Mouse (Mus musculus): Measurements from ENCODE around the gene Dock6. TPM values are rescaled to one million over a fixed set of nuclear protein-coding genes. Genes with fewer than 3 reads are reported as not detected.
"Not testable (repeated sequence)": the region's sequence is repeated elsewhere in the genome, so short reads cannot be mapped to it uniquely, and the experiment has no call there.

The Dock6 gene
- total RNA-seq, 2 experiments from 2014 or later: 7.4 to 8.7 TPM

DNA sequence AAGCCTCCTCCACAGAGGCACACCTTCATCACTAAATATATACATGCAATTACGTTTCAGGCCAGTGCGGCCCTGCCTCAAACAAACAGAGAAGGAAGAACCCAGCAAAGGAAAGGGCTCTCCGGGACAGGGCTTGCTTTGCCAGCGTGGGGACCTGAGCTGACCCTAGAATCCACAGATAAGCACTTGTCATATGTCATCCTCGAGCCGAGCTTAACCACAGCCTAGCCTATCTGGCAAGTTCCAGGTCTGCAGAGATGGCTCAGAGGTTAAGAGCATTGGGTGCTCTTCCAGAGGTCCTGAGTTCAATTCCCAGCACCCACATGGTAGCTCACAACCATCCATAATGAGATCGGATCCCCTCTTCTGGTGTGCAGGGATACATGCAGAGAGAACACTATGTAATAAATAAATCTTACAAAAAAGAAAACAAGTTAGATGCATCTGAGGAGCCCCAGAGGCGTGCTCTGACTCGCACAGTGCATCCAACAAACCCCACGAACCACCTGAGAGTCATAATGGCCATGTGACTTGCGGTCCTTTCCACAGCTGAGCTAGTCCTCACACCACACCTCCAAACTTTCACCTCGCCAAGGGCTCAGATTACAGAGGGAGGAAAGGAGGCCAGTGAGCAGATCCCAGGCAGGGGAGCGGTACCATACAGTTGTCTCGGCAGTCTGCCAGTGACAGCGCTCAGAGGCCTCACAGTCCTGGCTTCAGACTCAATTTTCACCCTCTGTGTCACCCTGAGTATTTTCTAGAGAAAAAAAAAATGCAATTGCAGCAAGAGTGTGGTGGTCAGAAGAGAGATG, 70.6 kb downstream of the Dock6 start:
- DNase-seq (ENCODE audit: low spot score): peak; percentile 79

GRCm38 (mm10) chr9:21777726-21778125, 74.7 kb downstream of the Dock6 start:
- DNase-seq (ENCODE audit: low spot score): no peak

DNA sequence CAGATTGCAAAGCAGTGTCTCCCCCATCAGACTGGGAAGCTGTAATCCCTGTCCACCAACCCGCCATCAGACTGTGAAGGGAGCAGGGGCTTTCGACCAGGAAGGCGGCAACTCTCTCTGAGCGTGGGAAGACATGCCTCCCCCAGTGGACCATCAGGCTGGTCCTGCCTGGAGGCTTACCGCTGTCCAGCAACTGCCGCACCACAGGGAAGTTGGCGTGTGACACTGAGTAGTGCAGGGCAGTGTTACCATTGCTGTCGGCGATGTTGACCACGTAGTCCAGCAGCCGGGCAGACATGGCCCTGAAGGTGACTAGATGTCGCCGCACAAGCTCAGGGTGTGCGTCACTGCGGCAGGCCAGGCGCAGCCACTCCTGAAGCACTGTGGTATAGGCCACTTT, 78.1 kb downstream of the Dock6 start:
- DNase-seq (ENCODE audit: low spot score): no peak

DNA sequence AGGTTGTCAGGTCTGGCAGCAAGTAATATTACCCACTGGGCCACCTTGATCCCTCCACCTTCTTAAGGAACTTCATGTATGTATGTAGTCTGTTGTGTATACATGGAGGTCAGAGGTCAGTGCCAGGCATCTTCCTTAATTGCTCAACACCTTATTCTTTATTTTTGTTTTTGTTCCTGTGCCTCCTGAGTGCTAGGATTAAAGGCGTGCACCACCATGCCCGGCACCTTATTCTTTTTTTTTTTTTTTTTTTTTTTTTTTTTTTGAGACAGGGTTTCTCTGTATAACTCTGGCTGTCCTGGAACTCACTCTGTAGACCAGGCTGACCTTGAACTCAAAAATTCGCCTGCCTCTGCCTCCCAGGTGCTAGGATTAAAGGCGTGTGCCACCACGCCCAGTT, 79.0 kb downstream of the Dock6 start:
- DNase-seq (ENCODE audit: low spot score): not testable (repeated sequence)

DNA sequence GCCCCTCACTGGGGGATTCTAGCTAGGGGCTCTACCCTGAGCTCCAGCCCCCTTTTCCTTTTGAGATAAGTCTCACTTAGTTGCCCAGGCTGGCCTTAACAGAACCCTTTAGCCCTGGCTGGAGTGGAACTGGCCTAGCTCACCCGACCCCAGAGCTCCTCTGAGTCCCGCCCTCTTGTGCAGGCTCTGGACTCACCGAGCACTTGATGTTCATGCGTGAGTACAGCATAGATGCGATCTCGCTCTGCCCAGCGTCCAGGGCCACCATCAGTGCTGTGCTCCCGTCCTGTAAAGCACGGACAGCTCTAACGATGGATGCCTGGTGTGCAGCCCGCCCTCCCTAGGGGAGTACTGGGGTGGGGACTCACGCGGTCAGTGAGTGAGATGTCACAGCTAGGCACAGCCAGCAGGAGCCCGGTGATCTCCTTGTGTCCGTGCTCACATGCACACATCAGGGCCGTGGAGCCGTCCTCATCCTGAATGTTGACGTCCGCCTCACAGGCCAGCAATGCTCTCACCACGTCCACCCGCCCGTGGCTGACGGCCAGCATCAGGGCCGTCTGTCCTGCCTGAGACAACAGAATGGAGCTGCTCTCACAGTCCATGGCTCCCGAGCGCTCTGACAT, 82.8 kb downstream of the Dock6 start:
- DNase-seq (ENCODE audit: low spot score): no peak

DNA sequence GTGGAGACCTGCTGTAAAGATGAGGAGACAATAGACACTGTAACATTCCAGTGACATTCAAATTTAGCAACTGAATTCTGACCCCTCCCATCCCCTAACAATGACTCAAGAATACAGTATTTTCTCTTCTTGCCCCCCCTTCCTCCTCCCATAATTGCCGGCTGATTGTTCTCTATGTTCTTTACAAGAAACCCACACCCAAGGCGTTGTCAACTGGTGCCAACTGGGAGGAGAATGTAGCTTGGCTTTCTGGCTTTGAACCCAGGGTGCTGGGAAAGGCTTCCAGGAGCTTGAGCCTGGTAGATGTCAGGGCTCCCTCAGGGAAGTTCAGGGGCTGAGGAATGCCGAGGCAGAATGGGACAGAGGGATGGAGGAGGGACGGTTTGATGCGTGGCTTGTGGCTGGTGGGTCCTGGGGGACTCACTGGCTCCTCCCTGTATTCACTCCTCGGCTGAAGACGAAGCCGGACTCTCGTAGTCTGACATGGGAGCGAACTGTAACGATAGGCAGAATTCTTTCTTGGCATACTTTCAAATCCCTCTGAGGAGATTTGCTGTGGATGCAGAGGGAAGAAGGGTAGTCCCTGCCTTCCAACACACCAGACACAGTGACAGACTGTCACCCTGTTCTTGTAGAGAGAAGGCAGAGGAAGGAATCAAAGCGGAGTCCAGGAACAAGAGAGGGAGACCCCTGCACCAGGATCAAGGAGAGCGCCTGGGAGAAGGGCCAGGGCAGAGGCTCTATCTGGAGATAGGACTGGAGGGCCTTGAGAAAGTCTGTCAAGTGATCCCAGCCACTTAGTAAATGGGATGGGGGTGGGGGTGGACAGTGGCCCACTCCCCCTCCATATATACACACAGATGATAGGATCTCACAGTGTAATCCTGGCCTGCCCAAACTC, 83.7 kb downstream of the Dock6 start:
- DNase-seq (ENCODE audit: low spot score): peak; percentile 45

- peak; percentile 64 for DNase-seq (ENCODE audit: low spot score)
These were observed 84.5 kb downstream of the Dock6 start for GRCm38 (mm10) chr9:21767896-21768295.

GRCm38 (mm10) chr9:21764084-21764999, 88.1 kb downstream of the Dock6 start:
- DNase-seq (ENCODE audit: low spot score): no peak

DNA sequence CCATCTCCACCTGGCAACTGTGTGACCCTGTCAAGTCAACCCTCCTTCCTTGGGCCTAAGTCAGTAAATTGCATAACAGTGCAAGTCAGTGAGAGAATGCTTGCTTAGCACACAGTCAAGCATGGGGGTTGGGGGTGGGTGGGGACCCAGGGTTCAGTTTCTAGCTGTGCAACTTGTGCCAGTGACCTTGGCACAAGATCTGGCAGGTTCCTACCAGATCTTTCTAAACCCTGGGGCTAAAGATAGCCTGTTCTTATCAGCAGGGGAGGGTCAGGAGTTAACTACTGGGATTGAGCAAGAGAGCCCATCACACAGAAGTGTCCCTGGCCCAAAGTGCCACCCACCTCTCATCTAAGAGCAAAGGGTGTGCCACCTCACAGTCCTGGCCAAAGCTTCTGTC, 90.3 kb downstream of the Dock6 start:
- no peak for DNase-seq (ENCODE audit: low spot score)

DNA sequence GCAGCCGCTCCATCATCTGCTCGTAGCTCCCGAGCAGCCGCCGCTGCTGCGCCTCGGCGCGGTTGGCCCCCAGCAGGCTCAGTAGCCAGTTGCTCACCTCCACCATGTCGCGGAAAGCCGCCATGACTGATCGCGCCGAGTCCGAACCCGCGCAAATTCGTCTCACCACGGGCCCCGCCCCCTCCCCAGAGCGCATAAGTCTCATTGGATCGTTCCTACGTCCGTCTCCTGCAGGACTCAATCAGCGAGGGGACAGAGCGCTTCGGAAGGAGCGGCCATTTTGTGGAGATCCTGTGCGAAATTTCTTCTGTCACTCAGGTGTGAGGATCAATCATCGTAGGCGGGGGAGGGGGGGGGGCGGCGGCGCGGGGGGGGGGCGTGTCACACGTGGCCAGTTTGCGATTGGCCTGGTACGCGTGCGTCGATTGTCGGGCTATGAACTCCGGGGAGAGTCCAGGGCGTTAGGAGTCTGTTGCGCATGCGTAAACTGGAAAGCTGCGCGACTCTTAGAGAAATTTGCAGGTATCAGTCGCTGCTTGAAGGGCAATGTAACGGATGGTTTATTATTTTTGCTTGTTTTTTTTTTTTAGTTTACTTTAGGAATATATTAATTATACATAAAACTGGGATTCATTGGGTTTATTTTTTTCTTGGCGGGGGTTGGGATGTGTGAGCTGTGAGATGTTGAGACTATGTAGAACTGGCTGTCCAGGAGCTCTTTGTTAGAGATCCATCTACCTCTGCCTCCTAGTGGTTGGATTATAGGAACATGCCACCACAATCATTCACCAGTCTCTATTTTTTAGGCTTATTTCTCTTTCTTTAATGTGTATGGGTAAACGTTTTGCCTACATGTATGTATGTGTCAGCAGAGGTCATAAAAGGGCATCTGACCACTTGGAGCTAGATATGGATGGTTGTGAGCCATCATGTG, 92.0 kb downstream of the Dock6 start, which contains the start of gene Spc24:
Gene Spc24 (minus strand): TSS at position 149 of the 934 bp plus-strand sequence.
- DNase-seq (ENCODE audit: low spot score): peak; percentile 97

GRCm38 (mm10) chr9:21759718-21760117, 92.7 kb downstream of the Dock6 start:
- DNase-seq (ENCODE audit: low spot score): no peak

GRCm38 (mm10) chr9:21758576-21759529, 93.6 kb downstream of the Dock6 start:
- no peak for DNase-seq (ENCODE audit: low spot score)

GRCm38 (mm10) chr9:21754516-21755321, 97.7 kb downstream of the Dock6 start:
- DNase-seq (ENCODE audit: low spot score): peak; percentile 13

DNA sequence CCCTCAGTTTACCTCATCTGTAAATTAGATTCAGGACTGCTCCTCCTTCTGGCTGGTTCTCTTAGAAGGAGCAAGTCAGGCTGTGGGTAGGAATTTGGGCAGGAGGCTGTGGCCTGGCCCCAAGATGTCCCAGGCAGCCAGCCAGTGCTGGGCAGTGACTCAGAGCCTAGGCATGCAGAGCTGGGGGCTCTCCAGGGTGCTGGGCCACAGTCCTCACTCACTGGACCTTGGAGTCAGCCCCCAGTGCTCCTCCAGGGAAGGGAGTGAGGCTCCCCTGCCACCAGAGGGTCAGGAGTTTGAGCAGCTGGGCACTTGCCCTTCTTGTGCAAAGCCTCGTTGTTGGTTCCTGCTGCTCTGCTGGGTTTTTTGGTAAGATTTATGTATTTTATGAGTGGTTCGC, 98.4 kb downstream of the Dock6 start:
- peak; percentile 93 for DNase-seq (ENCODE audit: low spot score)

DNA sequence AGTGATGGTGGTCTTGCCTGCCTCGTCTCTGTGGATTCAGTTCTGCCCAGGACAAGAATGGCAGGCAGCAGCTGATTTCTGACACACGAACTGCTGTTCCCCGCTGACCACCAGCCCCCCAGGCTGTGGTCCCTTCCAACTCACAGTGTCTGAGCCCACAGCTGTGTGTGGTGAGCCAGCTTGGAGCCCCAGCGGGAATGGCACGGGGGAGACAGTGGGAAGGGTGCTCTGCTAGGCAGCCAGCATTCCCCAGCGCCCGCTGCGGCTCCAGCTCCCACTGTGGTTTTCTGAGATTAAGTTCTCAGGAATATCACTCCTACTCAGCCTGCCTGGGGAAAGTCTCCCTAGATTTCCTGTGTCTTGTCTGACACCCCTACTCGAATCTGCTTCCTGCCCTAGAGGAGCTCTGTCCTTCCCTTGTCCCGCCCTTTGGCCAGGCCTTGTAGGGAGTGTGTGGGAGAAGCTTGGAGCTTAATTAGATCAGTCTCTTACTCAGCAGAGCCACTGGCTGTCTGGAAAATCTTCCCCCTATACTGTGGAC, 100.1 kb downstream of the Dock6 start:
- DNase-seq (ENCODE audit: low spot score): peak; percentile 43

DNA sequence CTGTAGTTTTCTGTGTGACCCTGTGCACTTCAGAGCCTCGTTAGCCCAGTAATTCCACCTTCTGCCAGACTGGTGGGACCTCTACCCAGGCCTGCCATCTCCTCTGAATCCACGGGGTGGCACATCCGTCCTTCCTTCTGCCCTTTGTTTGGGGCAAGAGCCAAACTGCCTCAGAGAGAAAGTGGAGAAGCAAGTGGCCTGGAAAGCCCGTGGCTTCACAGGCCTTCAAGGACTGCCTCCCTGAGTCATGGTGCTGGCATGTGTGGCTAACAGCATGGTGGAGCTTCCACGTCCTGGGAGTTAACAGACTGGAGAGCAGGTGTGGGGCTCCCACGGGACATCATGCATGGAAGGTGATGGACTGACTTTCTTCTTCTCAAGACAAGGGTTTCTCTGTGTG, 101.1 kb downstream of the Dock6 start:
- peak; percentile 69 for DNase-seq (ENCODE audit: low spot score)

DNA sequence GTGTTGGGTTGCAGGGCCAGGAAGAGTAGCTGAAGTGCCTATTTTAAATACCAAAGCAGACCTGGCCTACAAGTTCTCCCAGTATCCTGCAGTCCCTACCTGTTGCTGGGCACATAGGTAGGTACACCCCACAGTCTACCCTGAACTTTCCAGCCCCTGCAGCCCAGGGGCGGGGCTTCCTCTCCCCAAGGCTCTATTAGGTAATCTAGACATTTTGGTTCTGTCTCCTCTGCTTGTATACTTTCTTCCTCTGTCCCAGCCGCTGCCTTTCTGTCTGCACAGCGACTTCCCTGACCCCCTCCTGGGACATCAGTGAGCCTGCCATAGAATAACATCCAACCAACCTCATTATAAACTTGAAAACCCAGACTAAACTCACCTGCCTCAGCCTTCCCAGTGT, 102.1 kb downstream of the Dock6 start:
- DNase-seq (ENCODE audit: low spot score): no peak

Measured in gastrocnemius, adult 18-20 months (tissue).